Mouse (Mus musculus): ENCODE measurements around the gene Glis3. TPM values are rescaled to one million over a fixed set of nuclear protein-coding genes. Genes with fewer than 3 reads are reported as not detected.

Glis3 gene
- polyA plus RNA-seq, 1 experiment from 2014 or later: 2.0 TPM

DNA sequence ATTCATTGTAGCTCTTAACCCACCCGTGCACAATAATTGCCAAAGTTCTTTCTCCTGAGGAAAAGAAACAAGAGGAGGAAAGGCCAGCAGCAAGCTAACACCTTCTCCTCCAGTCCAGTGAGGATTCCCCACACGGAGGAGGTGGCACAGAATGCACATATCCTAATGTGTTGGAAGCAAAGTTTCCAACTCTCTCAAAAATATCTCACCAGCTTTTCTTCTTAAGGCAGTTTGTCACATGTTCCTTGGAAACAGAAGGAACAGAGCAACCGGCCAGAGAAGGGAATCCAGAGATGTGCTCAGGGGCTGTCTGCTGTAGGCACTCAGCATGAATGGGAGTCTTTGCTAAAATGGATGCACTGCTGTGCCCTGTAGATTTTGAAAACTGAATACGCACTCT lies 441.8 kb downstream of the Glis3 start:
- H3K27me3 ChIP-seq (replicated peaks; ENCODE audit: insufficient read depth, low read length): no peaks in the 10 kb centered on the region
- H3K9me3 ChIP-seq (ENCODE audit: low read length): no peaks in the 10 kb centered on the region
- no peak overlapping the region for H3K9ac ChIP-seq (replicated peaks; ENCODE audit: low read depth)
- H3K4me1 ChIP-seq (ENCODE audit: insufficient read depth, low read depth, low read length): no peaks in the 10 kb centered on the region
- no peak overlapping the region for H3K4me3 ChIP-seq (ENCODE audit: low read depth, low read length)
- H3K36me3 ChIP-seq (ENCODE audit: insufficient read depth, low read length): no peaks in the 10 kb centered on the region
- WGBS: 74% methylated on average over 4 of the region's 4 CpGs
- H3K4me2 ChIP-seq (replicated peaks; ENCODE audit: low read depth, low read length): no peak overlapping the region
- no peak for DNase-seq (ENCODE audit: low spot score)
- no peak for TF ChIP-seq CTCF (IDR thresholded peaks at IDR 0.05)
- TF ChIP-seq EP300 (IDR thresholded peaks at IDR 0.05): no peak
- H3K27ac ChIP-seq (ENCODE audit: low read length): no peak overlapping the region
- ATAC-seq: no peak

DNA sequence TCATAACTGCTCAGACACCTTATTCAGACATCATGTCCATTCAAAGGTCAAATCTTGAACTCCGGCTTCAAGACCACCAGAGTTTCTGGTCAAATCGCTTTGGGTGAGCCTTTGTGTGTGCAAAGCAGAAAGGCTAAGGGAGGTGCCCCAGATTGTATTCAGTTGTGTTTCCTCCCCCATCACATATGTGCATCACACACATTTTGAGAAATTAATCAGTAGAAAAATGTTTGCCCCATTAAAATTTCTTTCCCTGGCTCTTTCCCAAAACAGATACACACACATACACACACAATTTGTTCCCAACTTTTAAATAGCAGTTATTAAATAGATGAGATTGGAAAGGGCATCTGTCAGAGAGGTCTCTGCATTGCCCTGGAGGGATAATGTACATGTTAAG lies 442.3 kb downstream of the Glis3 start:
- H3K36me3 ChIP-seq (ENCODE audit: insufficient read depth, low read length): no peaks in the 10 kb centered on the region
- 85% methylated on average over 2 of the region's 2 CpGs for WGBS
- H3K4me1 ChIP-seq (ENCODE audit: insufficient read depth, low read depth, low read length): no peaks in the 10 kb centered on the region
- no peaks in the 10 kb centered on the region for H3K27me3 ChIP-seq (replicated peaks; ENCODE audit: insufficient read depth, low read length)
- no peak overlapping the region for H3K4me2 ChIP-seq (replicated peaks; ENCODE audit: low read depth, low read length)
- DNase-seq (ENCODE audit: low spot score) (no peak), ATAC-seq (no peak)
- no peaks in the 10 kb centered on the region for H3K9me3 ChIP-seq (ENCODE audit: low read length)
- TF ChIP-seq CTCF (IDR thresholded peaks at IDR 0.05): no peak
- TF ChIP-seq EP300 (IDR thresholded peaks at IDR 0.05): no peak
- H3K27ac ChIP-seq (ENCODE audit: low read length): no peak overlapping the region
- no peak overlapping the region for H3K4me3 ChIP-seq (ENCODE audit: low read depth, low read length)
- no peak overlapping the region for H3K9ac ChIP-seq (replicated peaks; ENCODE audit: low read depth)

- ATAC-seq (no peak), DNase-seq (ENCODE audit: low spot score) (no peak)
- Histone ChIP-seq H3K36me3 (ENCODE audit: insufficient read depth, low read length) (no peaks in the 10 kb centered on the region), H3K4me3 (ENCODE audit: low read depth, low read length) (no peak overlapping the region), H3K4me2 (replicated peaks; ENCODE audit: low read depth, low read length) (no peak overlapping the region), H3K27ac (ENCODE audit: low read length) (no peak overlapping the region), H3K9me3 (ENCODE audit: low read length) (no peaks in the 10 kb centered on the region), H3K27me3 (replicated peaks; ENCODE audit: insufficient read depth, low read length) (no peaks in the 10 kb centered on the region), H3K9ac (replicated peaks; ENCODE audit: low read depth) (no peak overlapping the region), H3K4me1 (ENCODE audit: insufficient read depth, low read depth, low read length) (no peaks in the 10 kb centered on the region)
- TF ChIP-seq CTCF (IDR thresholded peaks at IDR 0.05) (no peak), EP300 (IDR thresholded peaks at IDR 0.05) (no peak)
- 54% methylated on average over 5 of the region's 5 CpGs for WGBS
Measured at GRCm38 (mm10) chr19:28235571-28235970, 444.3 kb downstream of the Glis3 start.

- Histone ChIP-seq H3K27me3 (replicated peaks; ENCODE audit: insufficient read depth, low read length) (no peaks in the 10 kb centered on the region), H3K4me1 (ENCODE audit: insufficient read depth, low read depth, low read length) (no peaks in the 10 kb centered on the region), H3K4me3 (ENCODE audit: low read depth, low read length) (no peak overlapping the region), H3K9ac (replicated peaks; ENCODE audit: low read depth) (no peak overlapping the region), H3K36me3 (ENCODE audit: insufficient read depth, low read length) (no peaks in the 10 kb centered on the region), H3K9me3 (ENCODE audit: low read length) (no peaks in the 10 kb centered on the region), H3K27ac (ENCODE audit: low read length) (no peak overlapping the region), H3K4me2 (replicated peaks; ENCODE audit: low read depth, low read length) (no peak overlapping the region)
- no peak for TF ChIP-seq EP300 (IDR thresholded peaks at IDR 0.05)
- TF ChIP-seq CTCF (IDR thresholded peaks at IDR 0.05): no peak
- DNase-seq (ENCODE audit: low spot score) (no peak), ATAC-seq (no peak)
- WGBS: 87% methylated on average over 9 of the region's 9 CpGs
Measured at GRCm38 (mm10) chr19:28235096-28235495, 444.8 kb downstream of the Glis3 start.

DNA sequence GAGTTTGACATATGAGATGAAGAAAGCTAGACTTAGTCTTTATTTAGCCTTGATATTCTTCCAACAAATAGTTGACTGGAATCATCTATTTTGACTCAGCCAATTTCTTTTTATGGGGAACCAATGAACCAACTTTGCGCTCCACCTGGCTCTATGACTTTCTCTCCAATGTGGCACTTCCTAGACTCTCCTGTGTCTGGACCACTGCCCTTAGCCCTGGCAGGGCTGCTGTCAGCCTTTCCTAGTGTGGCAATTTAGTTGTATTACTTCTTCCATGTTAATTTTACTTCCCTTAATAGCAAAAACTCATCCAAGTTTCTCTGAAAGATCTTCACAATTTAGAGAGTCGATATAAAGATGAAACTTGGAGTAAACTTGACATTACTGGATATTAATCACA lies 445.2 kb downstream of the Glis3 start:
- no peaks in the 10 kb centered on the region for H3K27me3 ChIP-seq (replicated peaks; ENCODE audit: insufficient read depth, low read length)
- 91% methylated on average over 2 of the region's 2 CpGs for WGBS
- TF ChIP-seq CTCF (IDR thresholded peaks at IDR 0.05): no peak
- TF ChIP-seq EP300 (IDR thresholded peaks at IDR 0.05): no peak
- H3K36me3 ChIP-seq (ENCODE audit: insufficient read depth, low read length): no peaks in the 10 kb centered on the region
- no peak overlapping the region for H3K27ac ChIP-seq (ENCODE audit: low read length)
- DNase-seq (ENCODE audit: low spot score): no peak
- H3K9me3 ChIP-seq (ENCODE audit: low read length): no peaks in the 10 kb centered on the region
- no peak for ATAC-seq
- no peaks in the 10 kb centered on the region for H3K4me1 ChIP-seq (ENCODE audit: insufficient read depth, low read depth, low read length)
- H3K4me3 ChIP-seq (ENCODE audit: low read depth, low read length): no peak overlapping the region
- H3K9ac ChIP-seq (replicated peaks; ENCODE audit: low read depth): no peak overlapping the region
- no peak overlapping the region for H3K4me2 ChIP-seq (replicated peaks; ENCODE audit: low read depth, low read length)

- ATAC-seq (no peak), DNase-seq (ENCODE audit: low spot score) (no peak)
- no peaks in the 10 kb centered on the region for H3K9me3 ChIP-seq (ENCODE audit: low read length)
- no peak overlapping the region for H3K4me3 ChIP-seq (ENCODE audit: low read depth, low read length)
- 49% methylated on average over 3 of the region's 3 CpGs for WGBS
- H3K4me2 ChIP-seq (replicated peaks; ENCODE audit: low read depth, low read length): no peak overlapping the region
- H3K27me3 ChIP-seq (replicated peaks; ENCODE audit: insufficient read depth, low read length): no peaks in the 10 kb centered on the region
- H3K9ac ChIP-seq (replicated peaks; ENCODE audit: low read depth): no peak overlapping the region
- H3K27ac ChIP-seq (ENCODE audit: low read length): no peak overlapping the region
- no peaks in the 10 kb centered on the region for H3K36me3 ChIP-seq (ENCODE audit: insufficient read depth, low read length)
- no peaks in the 10 kb centered on the region for H3K4me1 ChIP-seq (ENCODE audit: insufficient read depth, low read depth, low read length)
- no peak for TF ChIP-seq EP300 (IDR thresholded peaks at IDR 0.05)
- no peak for TF ChIP-seq CTCF (IDR thresholded peaks at IDR 0.05)
Measured at GRCm38 (mm10) chr19:28231511-28231910, 448.4 kb downstream of the Glis3 start.

DNA sequence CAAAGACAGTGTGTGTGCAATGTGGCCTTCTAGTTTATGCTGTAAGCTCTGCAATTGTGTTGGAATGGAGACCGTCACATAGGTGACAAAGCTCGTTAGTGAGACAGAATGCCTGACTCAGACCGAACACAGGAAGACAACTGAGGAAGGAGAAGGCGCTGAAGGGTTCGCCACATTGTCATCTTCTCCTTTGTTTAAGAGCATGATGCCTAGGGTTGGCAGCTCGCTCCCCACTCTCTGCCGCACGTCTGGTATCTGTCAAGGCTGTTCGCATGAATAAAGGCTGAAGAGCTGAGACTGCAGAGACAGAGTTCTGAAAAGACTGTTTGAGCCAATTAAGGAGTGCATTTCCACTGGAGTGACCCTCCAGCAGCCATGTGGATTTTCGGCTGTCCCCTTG lies 452.4 kb downstream of the Glis3 start:
- Histone ChIP-seq H3K4me1 (ENCODE audit: insufficient read depth, low read depth, low read length) (no peaks in the 10 kb centered on the region), H3K9ac (replicated peaks; ENCODE audit: low read depth) (no peak overlapping the region), H3K4me2 (replicated peaks; ENCODE audit: low read depth, low read length) (no peak overlapping the region), H3K27me3 (replicated peaks; ENCODE audit: insufficient read depth, low read length) (no peaks in the 10 kb centered on the region), H3K9me3 (ENCODE audit: low read length) (no peaks in the 10 kb centered on the region), H3K36me3 (ENCODE audit: insufficient read depth, low read length) (no peaks in the 10 kb centered on the region), H3K4me3 (ENCODE audit: low read depth, low read length) (no peak overlapping the region), H3K27ac (ENCODE audit: low read length) (no peak overlapping the region)
- ATAC-seq: no peak
- DNase-seq (ENCODE audit: low spot score): no peak
- TF ChIP-seq CTCF (IDR thresholded peaks at IDR 0.05) (no peak), EP300 (IDR thresholded peaks at IDR 0.05) (no peak)
- WGBS: 87% methylated on average over 10 of the region's 10 CpGs
